Mouse (Mus musculus): ENCODE results near the gene Zc3h6. TPM values are rescaled to one million over a fixed set of nuclear protein-coding genes. Genes with fewer than 3 reads are reported as not detected.
A peak's percentile ranks its signal among the peaks of the same experiment; 100 is the strongest.

Zc3h6 gene
- 0.84 and 1.3 TPM in 2 replicates for polyA plus RNA-seq (2014; fragmentation: Nextera tagmentation; extraction: Ambion mirVana)

DNA sequence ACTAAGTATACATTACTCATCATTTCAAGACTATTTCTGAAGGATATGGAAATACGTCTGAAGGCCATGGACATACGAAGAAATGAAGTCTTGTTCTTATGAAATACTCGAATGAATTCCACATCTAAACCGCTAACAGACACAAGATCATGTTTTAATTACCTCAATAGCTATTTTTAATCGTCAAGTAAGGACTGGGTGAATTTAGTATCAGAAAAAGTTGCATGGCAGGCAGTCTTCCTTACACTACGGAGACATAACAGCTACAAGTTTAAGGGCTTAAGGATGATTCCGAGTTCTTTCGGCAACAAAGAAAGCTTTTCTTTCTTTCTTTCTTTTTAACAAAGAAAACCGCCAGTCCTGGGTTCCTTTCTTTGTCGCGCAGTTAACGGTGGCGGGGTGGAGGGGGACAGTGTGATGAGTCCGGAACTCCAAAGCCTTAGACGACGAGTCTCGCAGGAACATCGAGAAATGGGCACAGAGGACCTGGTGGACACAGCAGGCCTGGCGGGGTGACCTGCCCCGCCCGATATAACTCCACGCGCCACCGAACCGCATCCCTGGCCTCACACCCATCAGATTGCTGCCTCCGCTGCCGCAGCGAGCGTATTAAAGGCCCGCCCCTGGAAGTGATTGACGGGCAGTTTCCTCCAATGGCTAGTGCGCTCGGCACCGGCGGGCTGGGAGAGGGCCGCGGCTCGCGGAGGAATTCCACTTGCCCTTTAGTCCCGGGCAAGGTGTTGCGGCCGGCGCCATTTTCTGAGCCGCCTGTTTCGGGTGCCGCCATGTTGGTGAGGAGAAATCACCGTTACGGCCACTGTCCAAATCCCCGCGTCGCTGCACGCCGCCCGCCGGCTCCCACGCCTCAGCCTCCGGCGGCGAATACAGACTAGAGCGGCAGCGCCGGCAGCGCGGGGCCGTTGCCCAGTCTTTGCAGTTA lies at the start of gene Zc3h6:
Zc3h6 (plus strand) TSS at position 762 of the 940 bp plus-strand sequence.
- Histone ChIP-seq H3K27ac (ENCODE audit: low read depth, low read length) (peak within 1 kb of the TSS; percentile 97), H3K36me3 (ENCODE audit: control insufficient read depth, insufficient read depth, low read length) (no peaks in the 10 kb centered on the region), H3K9ac (ENCODE audit: low read depth, low read length) (peak within 1 kb of the TSS; percentile 96), H3K4me2 (peak within 1 kb of the TSS; percentile 65), H3K4me1 (replicated peaks; ENCODE audit: control insufficient read depth, insufficient read depth, low read length) (peaks cover 5% of the 10 kb centered on the region; the same call in 1 of the 2 replicates), H3K9me3 (ENCODE audit: control insufficient read depth, low read length) (no peaks in the 10 kb centered on the region), H3K27me3 (replicated peaks; ENCODE audit: control insufficient read depth, insufficient read depth, low read length) (no peaks in the 10 kb centered on the region), H3K4me3 (ENCODE audit: low read depth, low read length) (peak within 1 kb of the TSS; percentile 76)
- DNase-seq (ENCODE audit: low spot score), result peak; percentile 97
- peak; percentile 96 for ATAC-seq (replicated peaks; ENCODE audit: low FRiP score)
- WGBS, result 1% methylated on average over 65 of the region's 65 CpGs

DNA sequence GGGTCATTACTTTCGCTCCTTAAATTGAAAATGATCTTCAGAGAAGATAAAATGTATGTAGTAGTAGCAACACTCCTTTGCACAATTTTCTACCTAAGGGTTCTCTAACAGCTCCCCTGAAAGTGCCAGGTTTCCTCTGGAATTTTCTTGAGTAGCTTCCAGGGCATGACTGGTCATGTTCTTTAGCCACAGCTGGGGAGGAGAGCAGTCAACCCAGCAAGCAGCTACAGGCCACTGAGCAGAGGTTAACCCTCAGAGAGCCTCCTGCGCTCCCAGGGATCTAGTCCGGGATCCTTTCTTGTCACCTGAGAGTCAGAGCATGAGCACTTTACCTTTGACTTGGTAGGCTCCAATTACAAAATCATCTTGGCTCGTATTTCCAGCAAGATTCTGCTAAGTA lies 42.4 kb upstream of the Zc3h6 start:
- Histone ChIP-seq H3K27ac (ENCODE audit: low read depth, low read length) (no peak overlapping the region), H3K4me2 (no peak overlapping the region), H3K36me3 (ENCODE audit: control insufficient read depth, insufficient read depth, low read length) (peaks cover 8% of the 10 kb centered on the region), H3K4me3 (ENCODE audit: low read depth, low read length) (no peak overlapping the region), H3K4me1 (replicated peaks; ENCODE audit: control insufficient read depth, insufficient read depth, low read length) (no peaks in the 10 kb centered on the region), H3K27me3 (replicated peaks; ENCODE audit: control insufficient read depth, insufficient read depth, low read length) (no peaks in the 10 kb centered on the region), H3K9me3 (ENCODE audit: control insufficient read depth, low read length) (no peaks in the 10 kb centered on the region), H3K9ac (ENCODE audit: low read depth, low read length) (no peak overlapping the region)
- DNase-seq (ENCODE audit: low spot score), result no peak
- WGBS, result 91% methylated on average over 4 of the region's 4 CpGs
- ATAC-seq (replicated peaks; ENCODE audit: low FRiP score), result no peak

GRCm38 (mm10) chr2:128928446-128928845 lies 38.8 kb upstream of the Zc3h6 start:
- DNase-seq (ENCODE audit: low spot score) (no peak), ATAC-seq (replicated peaks; ENCODE audit: low FRiP score) (no peak)

GRCm38 (mm10) chr2:128930704-128931103 lies 36.5 kb upstream of the Zc3h6 start:
- Histone ChIP-seq H3K9me3 (ENCODE audit: control insufficient read depth, low read length) (no peaks in the 10 kb centered on the region), H3K4me3 (ENCODE audit: low read depth, low read length) (no peak overlapping the region), H3K27ac (ENCODE audit: low read depth, low read length) (no peak overlapping the region), H3K4me1 (replicated peaks; ENCODE audit: control insufficient read depth, insufficient read depth, low read length) (no peaks in the 10 kb centered on the region), H3K27me3 (replicated peaks; ENCODE audit: control insufficient read depth, insufficient read depth, low read length) (no peaks in the 10 kb centered on the region), H3K4me2 (no peak overlapping the region), H3K36me3 (ENCODE audit: control insufficient read depth, insufficient read depth, low read length) (peaks cover 8% of the 10 kb centered on the region), H3K9ac (ENCODE audit: low read depth, low read length) (no peak overlapping the region)
- ATAC-seq (replicated peaks; ENCODE audit: low FRiP score) (no peak), DNase-seq (ENCODE audit: low spot score) (no peak)

More at GRCm38 (mm10) chr2:128928446-128928845, 38.8 kb upstream of the Zc3h6 start:
- Histone ChIP-seq H3K4me3 (ENCODE audit: low read depth, low read length) (no peak overlapping the region), H3K9me3 (ENCODE audit: control insufficient read depth, low read length) (no peaks in the 10 kb centered on the region), H3K27ac (ENCODE audit: low read depth, low read length) (no peak overlapping the region), H3K9ac (ENCODE audit: low read depth, low read length) (no peak overlapping the region), H3K36me3 (ENCODE audit: control insufficient read depth, insufficient read depth, low read length) (peaks cover 10% of the 10 kb centered on the region), H3K27me3 (replicated peaks; ENCODE audit: control insufficient read depth, insufficient read depth, low read length) (no peaks in the 10 kb centered on the region), H3K4me1 (replicated peaks; ENCODE audit: control insufficient read depth, insufficient read depth, low read length) (no peaks in the 10 kb centered on the region), H3K4me2 (no peak overlapping the region)
- WGBS, result 76% methylated on average over 3 of the region's 3 CpGs

DNA sequence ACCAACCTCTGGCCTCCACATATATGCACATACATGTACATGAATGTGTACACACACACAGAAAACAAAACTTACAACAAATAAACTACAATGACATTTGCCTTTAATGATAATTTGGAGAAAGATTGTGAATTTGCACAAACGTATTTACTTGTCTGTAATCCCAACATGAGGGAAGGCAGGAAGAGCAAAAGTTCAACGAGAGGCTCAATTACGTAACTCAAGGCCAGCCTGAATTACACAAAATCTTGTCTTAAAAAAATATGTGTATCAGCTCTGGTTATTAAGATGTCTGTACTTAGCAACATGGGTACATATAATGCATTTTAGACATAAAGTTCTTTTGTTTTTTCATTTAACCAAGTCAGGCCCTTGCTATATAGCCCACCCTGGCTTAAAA lies 30.9 kb upstream of the Zc3h6 start:
- DNase-seq (ENCODE audit: low spot score), result no peak
- H3K4me3 ChIP-seq (ENCODE audit: low read depth, low read length), result no peak overlapping the region
- no peak for ATAC-seq (replicated peaks; ENCODE audit: low FRiP score)
- no peak overlapping the region for H3K4me2 ChIP-seq
- peaks cover 13% of the 10 kb centered on the region; the same call in 1 of the 2 replicates for H3K36me3 ChIP-seq (ENCODE audit: control insufficient read depth, insufficient read depth, low read length)
- H3K27ac ChIP-seq (ENCODE audit: low read depth, low read length), result no peak overlapping the region
- whole genome bisulfite sequencing, result 78% methylated on average over 3 of the region's 3 CpGs
- H3K4me1 ChIP-seq (replicated peaks; ENCODE audit: control insufficient read depth, insufficient read depth, low read length), result no peaks in the 10 kb centered on the region
- no peaks in the 10 kb centered on the region for H3K9me3 ChIP-seq (ENCODE audit: control insufficient read depth, low read length)
- H3K9ac ChIP-seq (ENCODE audit: low read depth, low read length), result no peak overlapping the region
- no peaks in the 10 kb centered on the region for H3K27me3 ChIP-seq (replicated peaks; ENCODE audit: control insufficient read depth, insufficient read depth, low read length)

GRCm38 (mm10) chr2:128943538-128944528 lies 23.4 kb upstream of the Zc3h6 start, which contains the start of gene Zc3h8:
Zc3h8 (minus strand) TSS chr2:128944077.
- no peaks in the 10 kb centered on the region for H3K9me3 ChIP-seq (ENCODE audit: control insufficient read depth, low read length)
- H3K4me2 ChIP-seq, result peak within 1 kb of the TSS; percentile 81
- DNase-seq (ENCODE audit: low spot score) (peak; percentile 98), ATAC-seq (replicated peaks; ENCODE audit: low FRiP score) (peak; percentile 94)
- peaks cover 4% of the 10 kb centered on the region; the same call in 1 of the 2 replicates for H3K36me3 ChIP-seq (ENCODE audit: control insufficient read depth, insufficient read depth, low read length)
- peak within 1 kb of the TSS; percentile 70 for H3K27ac ChIP-seq (ENCODE audit: low read depth, low read length)
- H3K4me1 ChIP-seq (replicated peaks; ENCODE audit: control insufficient read depth, insufficient read depth, low read length), result 0 out of 2 replicates have a peak, but pooled peaks cover 2% of the 10 kb centered on the region
- H3K27me3 ChIP-seq (replicated peaks; ENCODE audit: control insufficient read depth, insufficient read depth, low read length), result no peaks in the 10 kb centered on the region
- H3K9ac ChIP-seq (ENCODE audit: low read depth, low read length), result peak within 1 kb of the TSS; percentile 81
- WGBS, result 1% methylated on average over 65 of the region's 65 CpGs
- peak within 1 kb of the TSS; percentile 69 for H3K4me3 ChIP-seq (ENCODE audit: low read depth, low read length)

DNA sequence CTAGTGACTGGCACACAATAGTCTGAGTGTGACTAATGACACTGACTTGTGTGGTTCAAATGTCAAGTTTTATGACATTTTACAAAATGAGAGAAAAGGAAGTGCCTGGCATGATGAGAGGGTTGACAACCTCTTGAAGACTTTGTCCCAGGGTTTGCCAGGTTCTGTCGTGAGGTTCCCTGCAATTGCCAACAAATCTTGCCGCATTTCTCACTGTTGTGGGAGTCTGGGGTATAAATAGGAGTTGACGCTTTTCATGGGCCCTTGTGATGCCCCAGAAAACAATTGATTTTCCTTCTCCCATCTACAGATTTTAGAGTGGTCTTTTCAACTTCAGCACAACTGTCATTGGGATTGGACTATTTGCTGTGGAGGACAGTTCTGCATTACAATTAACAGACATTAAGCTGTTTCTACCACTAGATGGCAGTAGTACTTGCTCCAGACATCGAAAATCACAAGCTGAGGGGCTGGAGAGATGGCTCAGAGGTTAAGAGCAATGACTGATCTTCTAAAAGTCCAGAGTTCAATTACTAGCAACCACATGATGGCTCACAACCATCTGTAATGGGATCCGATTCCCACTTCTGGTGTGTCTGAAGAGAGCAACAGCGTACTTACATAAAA lies 19.1 kb upstream of the Zc3h6 start:
- no peak overlapping the region for H3K27ac ChIP-seq (ENCODE audit: low read depth, low read length)
- no peak overlapping the region for H3K4me2 ChIP-seq
- no peak overlapping the region for H3K4me3 ChIP-seq (ENCODE audit: low read depth, low read length)
- H3K9me3 ChIP-seq (ENCODE audit: control insufficient read depth, low read length), result no peaks in the 10 kb centered on the region
- no peaks in the 10 kb centered on the region for H3K36me3 ChIP-seq (ENCODE audit: control insufficient read depth, insufficient read depth, low read length)
- no peaks in the 10 kb centered on the region for H3K4me1 ChIP-seq (replicated peaks; ENCODE audit: control insufficient read depth, insufficient read depth, low read length)
- ATAC-seq (replicated peaks; ENCODE audit: low FRiP score) (no peak), DNase-seq (ENCODE audit: low spot score) (no peak)
- no peak overlapping the region for H3K9ac ChIP-seq (ENCODE audit: low read depth, low read length)
- no peaks in the 10 kb centered on the region for H3K27me3 ChIP-seq (replicated peaks; ENCODE audit: control insufficient read depth, insufficient read depth, low read length)
- WGBS, result 36% methylated on average over 6 of the region's 6 CpGs

- no peak overlapping the region for H3K27ac ChIP-seq (ENCODE audit: low read depth, low read length)
- no peaks in the 10 kb centered on the region for H3K4me1 ChIP-seq (replicated peaks; ENCODE audit: control insufficient read depth, insufficient read depth, low read length)
- H3K9me3 ChIP-seq (ENCODE audit: control insufficient read depth, low read length), result no peaks in the 10 kb centered on the region
- no peaks in the 10 kb centered on the region for H3K27me3 ChIP-seq (replicated peaks; ENCODE audit: control insufficient read depth, insufficient read depth, low read length)
- no peaks in the 10 kb centered on the region for H3K36me3 ChIP-seq (ENCODE audit: control insufficient read depth, insufficient read depth, low read length)
- no peak overlapping the region for H3K4me3 ChIP-seq (ENCODE audit: low read depth, low read length)
- H3K9ac ChIP-seq (ENCODE audit: low read depth, low read length), result no peak overlapping the region
- ATAC-seq (replicated peaks; ENCODE audit: low FRiP score), result no peak
- no peak for DNase-seq (ENCODE audit: low spot score)
- no peak overlapping the region for H3K4me2 ChIP-seq
Measured at GRCm38 (mm10) chr2:128954186-128954585, 13.0 kb upstream of the Zc3h6 start.
